Mouse (Mus musculus): ENCODE results near the gene Lrrc40. TPM values are rescaled to one million over a fixed set of nuclear protein-coding genes. Genes with fewer than 3 reads are reported as not detected.
"Not testable (repeated sequence)": the region's sequence is repeated elsewhere in the genome, so short reads cannot be mapped to it uniquely, and the experiment has no call there.

Lrrc40 gene
- polyA plus RNA-seq, 1 experiment from 2014 or later: 55.2 TPM

GRCm38 (mm10) chr3:158060621-158061291 lies 24.3 kb downstream of the Lrrc40 start:
- no peaks in the 10 kb centered on the region for H3K27me3 ChIP-seq
- H3K27ac ChIP-seq: no peak overlapping the region
- no peak overlapping the region for H3K4me2 ChIP-seq
- H3K9me3 ChIP-seq: no peaks in the 10 kb centered on the region
- WGBS: 87% methylated on average over 2 of the region's 2 CpGs
- H3K9ac ChIP-seq: no peak overlapping the region
- no peaks in the 10 kb centered on the region for H3K4me1 ChIP-seq (replicated peaks)
- ATAC-seq (ENCODE audit: low FRiP score): no peak
- peaks cover 55% of the 10 kb centered on the region for H3K36me3 ChIP-seq
- H3K4me3 ChIP-seq: no peak overlapping the region

DNA sequence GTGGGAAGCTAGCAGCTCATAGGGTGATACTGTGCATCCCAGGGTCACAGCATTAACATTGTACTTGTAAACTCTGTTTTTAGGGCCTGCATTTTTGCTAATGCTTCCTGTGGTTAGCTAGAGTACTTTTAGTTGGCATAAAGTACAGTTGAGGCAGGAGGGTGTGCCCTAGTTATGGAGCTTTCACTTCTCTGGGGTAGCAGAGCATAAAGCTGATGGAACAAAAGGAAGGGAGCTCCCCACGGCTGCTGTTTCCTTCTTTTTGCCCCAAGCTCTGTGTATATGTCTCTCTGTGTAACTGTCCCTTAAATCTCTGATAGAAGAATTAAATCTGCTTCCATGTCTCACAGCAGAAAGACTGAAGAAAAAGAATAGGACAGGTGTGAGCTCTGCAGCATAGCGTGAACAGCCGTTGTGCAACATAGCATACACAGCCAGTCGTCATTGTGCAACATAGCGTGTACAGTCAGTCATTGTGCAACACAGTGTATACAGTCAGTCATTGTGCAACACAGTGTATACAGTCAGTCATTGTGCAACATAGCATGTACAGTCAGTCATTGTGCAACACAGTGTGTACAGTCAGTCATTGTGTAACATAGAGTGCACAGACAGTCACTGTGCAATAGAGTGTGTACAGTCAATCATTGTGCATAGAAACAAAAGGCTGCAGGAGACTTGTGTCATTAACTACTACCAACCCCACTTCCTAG lies 25.5 kb downstream of the Lrrc40 start:
- 0 out of 2 replicates have a peak, but pooled peaks have one; percentile 43 for ATAC-seq (ENCODE audit: low FRiP score)

GRCm38 (mm10) chr3:158065256-158065655 lies 28.8 kb downstream of the Lrrc40 start:
- no peak for ATAC-seq (ENCODE audit: low FRiP score)
- H3K27me3 ChIP-seq: no peaks in the 10 kb centered on the region

More for the DNA sequence above, 25.5 kb downstream of the Lrrc40 start:
- no peaks in the 10 kb centered on the region for H3K4me1 ChIP-seq (replicated peaks)
- H3K9me3 ChIP-seq: no peaks in the 10 kb centered on the region
- H3K27ac ChIP-seq: no peak overlapping the region
- H3K9ac ChIP-seq: no peak overlapping the region
- no peak overlapping the region for H3K4me3 ChIP-seq
- no peak overlapping the region for H3K4me2 ChIP-seq
- 94% methylated on average over 5 of the region's 5 CpGs for WGBS
- H3K27me3 ChIP-seq: no peaks in the 10 kb centered on the region
- H3K36me3 ChIP-seq: peaks cover 46% of the 10 kb centered on the region

DNA sequence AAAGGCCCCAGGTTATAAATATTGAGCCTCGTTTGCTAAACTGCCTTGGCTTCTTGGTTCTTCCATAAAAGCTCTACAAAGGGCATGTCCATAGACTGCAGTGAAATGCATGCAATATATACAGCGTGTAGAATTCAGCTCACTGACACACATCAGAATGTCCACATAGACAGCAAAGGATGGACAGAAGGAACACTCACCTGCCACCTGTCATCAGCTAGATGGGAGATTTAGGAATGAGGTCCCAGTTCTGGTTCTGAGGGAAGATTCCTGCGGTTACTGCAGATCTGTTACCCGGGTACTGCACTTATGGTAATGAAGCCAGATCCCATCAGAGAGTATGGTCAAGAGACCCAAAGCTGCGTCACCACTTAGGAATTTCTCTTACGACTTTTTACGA lies 31.5 kb downstream of the Lrrc40 start:
- WGBS: 90% methylated on average over 7 of the region's 7 CpGs
- H3K4me2 ChIP-seq: no peak overlapping the region
- H3K27ac ChIP-seq: no peak overlapping the region
- H3K36me3 ChIP-seq: peaks cover 17% of the 10 kb centered on the region
- no peaks in the 10 kb centered on the region for H3K27me3 ChIP-seq
- H3K4me1 ChIP-seq (replicated peaks): no peaks in the 10 kb centered on the region
- ATAC-seq (ENCODE audit: low FRiP score): no peak
- no peaks in the 10 kb centered on the region for H3K9me3 ChIP-seq
- H3K4me3 ChIP-seq: no peak overlapping the region
- no peak overlapping the region for H3K9ac ChIP-seq

More at GRCm38 (mm10) chr3:158065256-158065655, 28.8 kb downstream of the Lrrc40 start:
- peaks cover 25% of the 10 kb centered on the region for H3K36me3 ChIP-seq
- no peak overlapping the region for H3K4me2 ChIP-seq
- H3K4me1 ChIP-seq (replicated peaks): no peaks in the 10 kb centered on the region
- no peak overlapping the region for H3K27ac ChIP-seq
- H3K9me3 ChIP-seq: no peaks in the 10 kb centered on the region
- 90% methylated on average over 2 of the region's 2 CpGs for WGBS
- no peak overlapping the region for H3K4me3 ChIP-seq
- no peak overlapping the region for H3K9ac ChIP-seq

DNA sequence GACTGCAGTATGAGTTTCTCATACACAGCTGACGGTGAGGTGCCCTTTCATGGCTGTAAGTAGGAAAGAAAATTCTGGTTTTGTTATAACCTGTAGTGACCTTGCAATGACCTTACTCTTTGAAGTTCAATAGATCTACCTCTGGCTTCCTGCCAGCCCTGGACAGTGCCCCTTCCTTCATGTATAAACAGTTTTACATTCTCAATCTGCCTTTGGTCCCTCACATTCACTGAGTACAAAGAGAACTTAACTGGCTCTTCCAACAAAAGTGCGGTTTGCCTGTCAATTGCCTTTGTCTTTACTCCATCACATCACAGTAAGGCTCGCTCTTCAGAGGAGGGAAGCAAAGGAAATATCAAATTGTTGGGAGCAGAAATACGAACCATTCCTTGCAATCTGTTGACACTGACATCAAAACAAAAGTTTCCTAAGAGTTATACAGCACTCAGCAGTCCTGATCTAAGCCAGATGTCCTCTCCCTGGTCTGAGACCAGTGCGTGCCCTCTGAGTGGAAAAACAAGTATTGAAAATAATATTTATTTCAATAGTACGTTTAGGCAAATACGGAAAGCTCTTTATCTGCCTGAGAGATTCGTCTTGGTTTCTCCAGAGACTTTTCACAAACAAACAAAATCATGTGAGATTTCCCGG lies 32.3 kb downstream of the Lrrc40 start:
- no peak overlapping the region for H3K9ac ChIP-seq
- no peak for ATAC-seq (ENCODE audit: low FRiP score)
- no peaks in the 10 kb centered on the region for H3K27me3 ChIP-seq
- no peak overlapping the region for H3K27ac ChIP-seq
- H3K4me3 ChIP-seq: no peak overlapping the region
- H3K4me2 ChIP-seq: no peak overlapping the region
- H3K36me3 ChIP-seq: peaks cover 17% of the 10 kb centered on the region
- 71% methylated on average over 9 of the region's 9 CpGs for WGBS
- H3K9me3 ChIP-seq: no peaks in the 10 kb centered on the region
- H3K4me1 ChIP-seq (replicated peaks): no peaks in the 10 kb centered on the region

DNA sequence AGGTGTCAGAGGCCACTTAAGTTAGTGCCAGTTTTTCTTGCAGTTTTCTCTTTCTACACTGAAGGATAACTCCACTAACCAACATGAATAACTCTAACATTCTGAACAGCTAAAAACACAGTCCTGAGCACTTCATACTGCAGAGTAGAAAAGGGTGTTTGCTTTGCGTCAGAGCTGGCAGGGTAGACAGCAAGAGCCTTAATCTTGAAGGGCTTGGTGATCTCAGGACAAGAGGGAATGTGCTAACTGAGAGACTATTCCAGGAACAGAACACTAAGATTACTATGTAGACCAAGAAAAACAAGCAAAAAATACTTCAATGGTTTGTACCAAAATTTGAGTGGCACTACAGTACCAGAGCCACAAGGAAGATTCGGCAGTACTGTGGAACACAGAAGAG lies 38.5 kb downstream of the Lrrc40 start:
- 86% methylated on average over 2 of the region's 2 CpGs for WGBS
- Histone ChIP-seq H3K27me3 (no peaks in the 10 kb centered on the region), H3K4me2 (no peak overlapping the region), H3K9me3 (no peaks in the 10 kb centered on the region), H3K4me3 (no peak overlapping the region), H3K4me1 (replicated peaks) (no peaks in the 10 kb centered on the region), H3K27ac (no peak overlapping the region), H3K36me3 (no peaks in the 10 kb centered on the region), H3K9ac (no peak overlapping the region)
- no peak for ATAC-seq (ENCODE audit: low FRiP score)

DNA sequence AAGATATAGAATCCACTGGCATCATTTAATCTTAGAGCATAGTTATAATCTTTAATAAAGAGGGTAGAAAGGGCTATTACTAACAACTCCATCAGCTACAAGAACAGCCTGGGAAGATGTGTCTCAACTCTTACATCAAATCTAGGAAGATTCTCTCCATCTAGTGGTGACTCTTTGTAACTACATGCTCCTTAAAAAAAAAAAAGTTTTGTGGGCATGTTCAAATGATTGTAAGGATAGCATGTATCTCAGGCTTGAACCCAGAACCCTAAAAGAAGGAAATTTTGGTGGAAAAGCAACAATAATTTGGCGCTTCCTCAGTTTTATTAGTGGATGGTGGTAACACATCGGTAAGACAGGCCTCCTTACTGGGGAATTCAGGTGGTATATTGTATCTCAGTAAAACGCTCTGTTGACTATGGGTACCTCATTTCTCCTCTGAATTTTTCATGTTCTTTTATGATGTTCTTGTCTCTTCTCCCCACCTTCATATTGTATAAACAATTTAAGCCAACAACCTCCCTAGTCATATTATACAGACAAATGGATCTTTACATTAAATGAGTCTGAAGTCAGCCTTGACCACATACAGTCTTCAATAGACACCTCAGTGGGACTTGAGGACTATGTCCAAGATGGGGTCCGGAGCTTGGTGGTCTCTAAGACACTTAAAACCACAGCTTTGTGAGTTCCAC lies 40.4 kb downstream of the Lrrc40 start:
- ATAC-seq (ENCODE audit: low FRiP score): no peak
- Histone ChIP-seq H3K4me1 (replicated peaks) (no peaks in the 10 kb centered on the region), H3K4me3 (no peak overlapping the region), H3K9ac (no peak overlapping the region), H3K27me3 (no peaks in the 10 kb centered on the region), H3K9me3 (no peaks in the 10 kb centered on the region), H3K27ac (no peak overlapping the region), H3K4me2 (no peak overlapping the region), H3K36me3 (no peaks in the 10 kb centered on the region)
- 47% methylated on average over 4 of the region's 4 CpGs for WGBS

DNA sequence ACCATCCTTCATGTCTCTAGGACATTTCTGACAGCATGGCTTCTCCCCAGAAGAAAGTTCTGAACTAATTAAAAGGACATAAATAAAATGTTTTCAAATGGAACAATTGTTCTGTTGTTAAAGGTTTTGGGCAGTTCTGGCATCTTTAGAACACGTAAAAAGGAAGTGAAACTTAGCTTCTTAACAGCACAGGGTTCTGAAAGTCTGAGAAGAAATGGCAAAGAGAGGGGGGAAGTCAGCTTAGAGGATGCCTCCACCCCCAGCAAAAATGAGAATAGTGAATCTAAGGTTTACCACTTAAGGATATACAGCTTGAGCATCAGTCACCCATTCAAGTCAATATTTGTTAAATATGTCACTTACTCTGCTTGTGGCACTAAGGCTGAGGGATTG lies 40.9 kb downstream of the Lrrc40 start:
- Histone ChIP-seq H3K27ac (no peak overlapping the region), H3K27me3 (no peaks in the 10 kb centered on the region), H3K9ac (no peak overlapping the region), H3K4me1 (replicated peaks) (no peaks in the 10 kb centered on the region), H3K4me3 (no peak overlapping the region), H3K9me3 (no peaks in the 10 kb centered on the region), H3K36me3 (no peaks in the 10 kb centered on the region), H3K4me2 (no peak overlapping the region)
- no peak for ATAC-seq (ENCODE audit: low FRiP score)
- WGBS: 57% methylated on average over 1 of the region's 1 CpGs

- no peak overlapping the region for H3K27ac ChIP-seq
- ATAC-seq (ENCODE audit: low FRiP score): no peak
- no peak overlapping the region for H3K9ac ChIP-seq
- H3K36me3 ChIP-seq: no peaks in the 10 kb centered on the region
- H3K4me3 ChIP-seq: no peak overlapping the region
- H3K27me3 ChIP-seq: no peaks in the 10 kb centered on the region
- no peaks in the 10 kb centered on the region for H3K4me1 ChIP-seq (replicated peaks)
- 79% methylated on average over 5 of the region's 5 CpGs for WGBS
- H3K4me2 ChIP-seq: no peak overlapping the region
- H3K9me3 ChIP-seq: no peaks in the 10 kb centered on the region
These were observed 41.4 kb downstream of the Lrrc40 start for GRCm38 (mm10) chr3:158077828-158078227.

DNA sequence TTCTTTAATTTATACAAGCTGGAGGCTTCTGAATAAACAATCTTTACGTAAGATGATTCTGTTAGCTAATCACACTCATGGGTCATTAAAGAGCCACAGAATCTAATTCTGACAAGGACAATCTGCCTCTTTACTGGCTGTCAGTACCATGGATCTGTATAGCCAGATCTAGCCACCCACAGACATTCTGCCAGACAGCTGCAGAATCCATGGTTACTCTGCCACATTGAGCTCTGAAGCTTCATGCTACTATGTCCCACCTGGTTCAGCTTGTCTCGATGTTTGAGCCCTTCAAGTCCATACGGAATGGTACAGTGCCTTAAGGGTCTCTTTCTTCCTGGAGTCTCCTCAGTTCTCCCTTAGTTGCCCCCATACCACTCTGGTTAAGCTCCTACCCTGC lies 55.1 kb downstream of the Lrrc40 start:
- Histone ChIP-seq H3K9ac (no peak overlapping the region), H3K27me3 (no peaks in the 10 kb centered on the region), H3K4me3 (no peak overlapping the region), H3K4me2 (no peak overlapping the region), H3K27ac (no peak overlapping the region), H3K9me3 (no peaks in the 10 kb centered on the region), H3K36me3 (no peaks in the 10 kb centered on the region), H3K4me1 (replicated peaks) (no peaks in the 10 kb centered on the region)
- no peak for ATAC-seq (ENCODE audit: low FRiP score)
- WGBS: 92% methylated on average over 3 of the region's 3 CpGs

DNA sequence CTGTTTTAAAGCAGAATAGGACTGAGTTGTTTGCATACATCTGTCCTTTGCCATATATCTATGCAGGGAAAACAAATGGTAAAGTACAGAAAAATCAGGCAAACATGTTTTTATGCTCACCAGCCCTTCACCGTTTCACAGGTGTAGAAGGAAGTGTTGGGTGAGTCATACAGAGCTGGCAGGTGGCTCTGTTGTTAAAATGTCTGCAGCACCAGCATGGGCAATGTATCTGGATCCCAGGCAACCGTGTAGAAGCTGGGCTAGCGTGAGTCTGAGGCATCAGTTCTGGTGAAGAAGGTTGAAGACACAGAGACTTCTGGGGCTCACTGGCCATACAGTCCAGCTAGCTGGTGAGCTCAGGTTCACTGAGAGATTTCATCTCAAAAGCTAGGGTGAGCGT lies 57.5 kb downstream of the Lrrc40 start:
- Histone ChIP-seq H3K27me3 (no peaks in the 10 kb centered on the region), H3K4me1 (replicated peaks) (no peaks in the 10 kb centered on the region), H3K4me2 (no peak overlapping the region), H3K4me3 (no peak overlapping the region), H3K9ac (no peak overlapping the region), H3K9me3 (no peaks in the 10 kb centered on the region), H3K27ac (no peak overlapping the region), H3K36me3 (no peaks in the 10 kb centered on the region)
- no peak for ATAC-seq (ENCODE audit: low FRiP score)
- 87% methylated on average over 4 of the region's 4 CpGs for WGBS

- WGBS: 91% methylated on average over 10 of the region's 10 CpGs
These were observed 65.6 kb downstream of the Lrrc40 start for GRCm38 (mm10) chr3:158102043-158102442.

More at GRCm38 (mm10) chr3:158102043-158102442, 65.6 kb downstream of the Lrrc40 start:
- not testable (repeated sequence) for H3K27ac ChIP-seq; ATAC-seq (ENCODE audit: low FRiP score); H3K36me3 ChIP-seq; H3K4me2 ChIP-seq; H3K9me3 ChIP-seq; H3K4me1 ChIP-seq (replicated peaks); H3K27me3 ChIP-seq; H3K9ac ChIP-seq; H3K4me3 ChIP-seq

Measured in hindbrain, embryonic 13.5 days (tissue).